Mouse (Mus musculus) urinary bladder, postnatal 10 days (tissue): ENCODE data around the gene Gm26661.

Experiments used
- DNase-seq: peaks from one replicate; pipeline ENCODE4 v3.0.0; 2022; ENCODE audit warnings: low spot score

Gm26661 gene

GRCm38 (mm10) chr14:7791532-7792159, at the start of gene Gm26661:
Gm26661 (plus strand) TSS chr14:7791587.
- DNase-seq, result no peak

- DNase-seq, result no peak
Observed at GRCm38 (mm10) chr14:7748944-7749763, 42.2 kb upstream of the Gm26661 start.

GRCm38 (mm10) chr14:7749764-7750089, 41.7 kb upstream of the Gm26661 start:
- no peak for DNase-seq

- DNase-seq, result peak; percentile 29
Observed at GRCm38 (mm10) chr14:7765569-7766314, 25.6 kb upstream of the Gm26661 start.

- no peak for DNase-seq
Observed at GRCm38 (mm10) chr14:7773714-7774389, 17.5 kb upstream of the Gm26661 start.

GRCm38 (mm10) chr14:7786073-7786472, 5.3 kb upstream of the Gm26661 start:
- no peak for DNase-seq

GRCm38 (mm10) chr14:7789266-7790030, 1.9 kb upstream of the Gm26661 start:
- DNase-seq, result no peak

GRCm38 (mm10) chr14:7791061-7791531, 291 bp upstream of the Gm26661 start:
- no peak for DNase-seq

- DNase-seq, result no peak
Observed at GRCm38 (mm10) chr14:7795961-7796360, 4.6 kb downstream of the Gm26661 start.

- DNase-seq, result no peak
Observed at GRCm38 (mm10) chr14:7800611-7801010, 9.2 kb downstream of the Gm26661 start.

- DNase-seq, result no peak
Observed at GRCm38 (mm10) chr14:7801831-7802230, 10.4 kb downstream of the Gm26661 start.

- DNase-seq, result no peak
Observed at GRCm38 (mm10) chr14:7803874-7804557, 12.6 kb downstream of the Gm26661 start.

GRCm38 (mm10) chr14:7804558-7804905, 13.1 kb downstream of the Gm26661 start:
- DNase-seq, result no peak

- no peak for DNase-seq
Observed at GRCm38 (mm10) chr14:7807711-7808110, 16.3 kb downstream of the Gm26661 start.

- DNase-seq, result no peak
Observed at GRCm38 (mm10) chr14:7808501-7808981, 17.2 kb downstream of the Gm26661 start.

- no peak for DNase-seq
Observed at GRCm38 (mm10) chr14:7809043-7809955, 17.9 kb downstream of the Gm26661 start.

- peak; percentile 95 for DNase-seq
Observed at GRCm38 (mm10) chr14:7817770-7818462, 26.5 kb downstream of the Gm26661 start, which contains the start of gene Flnb. Flnb (plus strand) TSS chr14:7817957.

- DNase-seq, result no peak
Observed at GRCm38 (mm10) chr14:7818463-7819121, 27.2 kb downstream of the Gm26661 start.
